Mouse (Mus musculus): ENCODE data around the gene Hpgd. TPM values are rescaled to one million over a fixed set of nuclear protein-coding genes. Genes with fewer than 3 reads are reported as not detected.
"Not testable (repeated sequence)": the region's sequence is repeated elsewhere in the genome, so short reads cannot be mapped to it uniquely, and the experiment has no call there.

The Hpgd gene
- 7.6 and 10.6 TPM in 2 replicates for polyA plus RNA-seq (2012; rRNA removed)

DNA sequence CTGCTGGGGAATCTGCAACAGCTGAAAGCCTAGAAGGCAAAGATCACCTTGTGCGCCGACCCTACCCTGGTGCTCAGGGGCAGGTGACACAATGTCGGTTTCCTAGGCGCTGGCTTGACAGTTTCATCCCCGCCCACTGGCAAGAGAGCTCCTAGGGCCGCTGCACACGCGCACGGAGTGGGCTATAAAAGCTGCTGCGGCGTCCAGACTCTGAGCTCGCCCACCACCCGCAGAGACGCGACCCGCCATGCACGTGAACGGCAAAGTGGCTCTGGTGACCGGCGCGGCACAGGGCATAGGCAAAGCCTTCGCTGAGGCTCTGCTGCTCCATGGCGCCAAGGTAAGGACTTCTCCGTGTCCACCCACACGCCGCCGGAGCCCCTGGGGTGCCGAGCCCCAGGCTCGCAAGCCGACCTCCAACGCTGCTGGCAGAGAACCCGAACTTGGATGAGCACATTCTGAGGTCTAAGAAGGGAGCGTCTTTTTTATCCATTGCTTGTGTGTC, at the start of gene Hpgd:
Gene Hpgd (plus strand): TSS at position 213 of the 505 bp plus-strand sequence.
- TF ChIP-seq CTCF (IDR thresholded peaks at IDR 0.05; ENCODE audit: extremely low read depth, insufficient read depth, low read length) (no peak), POLR2A (IDR thresholded peaks at IDR 0.05; ENCODE audit: extremely low read depth, insufficient read depth, low read length) (no peak)
- Histone ChIP-seq H3K4me3 (ENCODE audit: insufficient read depth, low read length) (peak within 1 kb of the TSS; percentile 40), H3K27ac (ENCODE audit: insufficient read depth, low read length) (no peak within 1 kb of the TSS), H3K4me1 (ENCODE audit: control insufficient read depth, insufficient read depth, low read length) (peaks cover 3% of the 10 kb centered on the region; the same call in 1 of the 2 replicates)

DNA sequence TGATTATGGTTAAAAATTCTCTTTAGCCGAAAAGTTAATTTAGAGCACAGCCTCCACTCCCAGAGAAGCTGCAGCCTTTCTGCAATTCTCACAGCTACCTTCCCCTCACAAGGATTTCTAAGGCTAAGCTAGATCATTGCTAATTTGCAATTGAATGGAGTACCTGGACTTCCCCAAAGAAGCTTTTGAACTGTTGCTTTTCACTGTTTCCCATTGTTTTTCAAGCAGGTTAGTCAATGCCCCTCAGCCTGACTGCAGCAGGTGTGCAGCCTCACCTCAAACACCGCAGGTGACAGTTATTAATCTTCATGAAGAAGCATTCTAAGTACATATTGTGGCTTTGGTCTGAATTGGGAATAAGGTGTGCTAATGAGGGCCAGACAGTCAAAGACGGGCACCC, 42.7 kb upstream of the Hpgd start:
- not testable (repeated sequence) for H3K27ac ChIP-seq (ENCODE audit: insufficient read depth, low read length); H3K4me3 ChIP-seq (ENCODE audit: insufficient read depth, low read length); H3K4me1 ChIP-seq (ENCODE audit: control insufficient read depth, insufficient read depth, low read length)

DNA sequence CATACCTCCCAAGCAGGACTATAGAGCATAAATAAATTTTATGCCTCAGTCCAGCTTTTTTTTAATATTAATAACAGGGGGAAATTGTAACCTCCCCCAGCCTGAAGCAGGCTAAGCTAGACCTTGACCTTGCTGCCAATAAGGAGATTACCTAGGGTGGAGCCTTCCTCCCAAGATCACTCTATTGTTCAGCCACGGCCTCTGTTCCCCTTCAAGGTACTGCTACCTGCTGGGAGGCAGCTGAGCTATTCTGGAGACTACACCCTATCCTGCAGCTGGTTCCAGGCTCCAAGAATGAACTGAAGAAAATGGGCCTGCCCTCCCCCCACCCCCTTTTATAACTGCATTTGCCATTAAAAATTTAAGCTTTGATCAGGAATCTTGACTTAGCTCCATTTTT, 42.1 kb upstream of the Hpgd start:
- Histone ChIP-seq H3K4me1 (ENCODE audit: control insufficient read depth, insufficient read depth, low read length) (no peaks in the 10 kb centered on the region), H3K27ac (ENCODE audit: insufficient read depth, low read length) (no peak overlapping the region), H3K4me3 (ENCODE audit: insufficient read depth, low read length) (no peak overlapping the region)
- no peak for TF ChIP-seq POLR2A (IDR thresholded peaks at IDR 0.05; ENCODE audit: extremely low read depth, insufficient read depth, low read length)
- TF ChIP-seq CTCF (IDR thresholded peaks at IDR 0.05; ENCODE audit: extremely low read depth, insufficient read depth, low read length) = no peak

DNA sequence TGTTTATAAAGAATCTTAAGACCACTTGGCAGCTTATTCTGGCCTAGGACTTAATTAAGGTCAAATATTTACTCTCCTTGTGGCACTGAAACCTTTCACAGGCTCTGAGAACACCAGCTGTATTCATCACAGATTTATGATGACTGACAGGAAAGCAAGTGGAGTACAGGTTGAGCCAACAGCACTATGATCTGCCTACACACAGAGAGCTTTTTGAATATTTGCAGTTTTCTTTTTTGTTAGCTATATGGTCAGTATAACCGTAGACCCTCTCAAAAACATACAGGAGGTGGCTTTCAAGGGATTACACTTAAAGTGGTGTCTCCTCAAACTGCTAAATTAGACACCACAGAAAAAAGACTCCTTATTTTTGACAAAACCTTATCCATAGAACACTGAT, 33.2 kb upstream of the Hpgd start:
- no peak overlapping the region for H3K27ac ChIP-seq (ENCODE audit: insufficient read depth, low read length)
- no peak overlapping the region for H3K4me3 ChIP-seq (ENCODE audit: insufficient read depth, low read length)
- no peaks in the 10 kb centered on the region for H3K4me1 ChIP-seq (ENCODE audit: control insufficient read depth, insufficient read depth, low read length)
- no peak for TF ChIP-seq CTCF (IDR thresholded peaks at IDR 0.05; ENCODE audit: extremely low read depth, insufficient read depth, low read length)
- no peak for TF ChIP-seq POLR2A (IDR thresholded peaks at IDR 0.05; ENCODE audit: extremely low read depth, insufficient read depth, low read length)

DNA sequence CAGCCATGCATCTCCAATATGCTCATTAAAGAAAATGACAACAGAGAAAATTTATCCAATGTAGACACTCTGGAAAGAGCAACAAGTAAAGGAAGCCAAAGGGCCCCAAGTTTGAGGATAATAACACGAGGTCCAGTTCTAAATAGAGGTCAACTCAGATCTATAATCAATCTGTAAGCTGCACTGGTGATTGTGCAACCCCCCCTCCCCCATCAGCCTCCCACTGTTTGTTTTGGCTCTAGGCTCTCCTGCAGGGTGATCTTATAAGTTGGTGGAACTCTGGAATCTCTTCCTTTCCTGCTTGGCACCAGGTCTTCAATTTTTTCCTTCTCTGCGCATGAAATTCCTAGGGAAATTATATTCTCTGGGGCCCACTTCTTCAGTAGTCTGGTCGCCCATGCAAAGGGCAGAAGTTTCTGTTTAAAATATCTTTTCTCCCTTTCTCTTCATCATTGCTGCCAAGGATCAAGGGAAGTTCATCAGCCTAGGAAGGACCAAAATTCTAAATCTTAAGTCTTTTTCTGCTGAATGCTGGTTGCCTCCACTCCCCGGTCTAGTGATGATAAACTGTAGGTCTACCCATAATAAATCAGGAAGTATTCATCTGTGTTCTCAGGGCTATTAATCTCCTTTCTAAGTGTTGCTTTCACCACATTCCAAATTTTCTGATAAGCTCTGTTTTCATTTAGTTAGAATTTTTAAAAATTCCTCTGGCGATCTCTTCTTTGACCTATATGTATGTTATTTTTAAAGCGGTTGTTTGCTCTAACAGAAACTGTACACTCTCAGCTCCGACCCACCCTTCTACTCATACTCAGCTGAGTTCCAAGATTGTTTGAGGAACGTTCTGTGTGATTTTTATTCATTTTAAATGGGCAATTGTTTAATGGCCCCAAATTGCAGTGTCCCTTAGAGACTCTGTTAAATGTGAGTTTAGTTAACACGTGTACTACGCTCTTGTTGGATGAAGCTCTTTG, 24.4 kb upstream of the Hpgd start:
- no peak overlapping the region for H3K4me3 ChIP-seq (ENCODE audit: insufficient read depth, low read length)
- no peak for TF ChIP-seq POLR2A (IDR thresholded peaks at IDR 0.05; ENCODE audit: extremely low read depth, insufficient read depth, low read length)
- TF ChIP-seq CTCF (IDR thresholded peaks at IDR 0.05; ENCODE audit: extremely low read depth, insufficient read depth, low read length) = no peak
- H3K27ac ChIP-seq (ENCODE audit: insufficient read depth, low read length) = no peak overlapping the region
- H3K4me1 ChIP-seq (ENCODE audit: control insufficient read depth, insufficient read depth, low read length) = no peaks in the 10 kb centered on the region

DNA sequence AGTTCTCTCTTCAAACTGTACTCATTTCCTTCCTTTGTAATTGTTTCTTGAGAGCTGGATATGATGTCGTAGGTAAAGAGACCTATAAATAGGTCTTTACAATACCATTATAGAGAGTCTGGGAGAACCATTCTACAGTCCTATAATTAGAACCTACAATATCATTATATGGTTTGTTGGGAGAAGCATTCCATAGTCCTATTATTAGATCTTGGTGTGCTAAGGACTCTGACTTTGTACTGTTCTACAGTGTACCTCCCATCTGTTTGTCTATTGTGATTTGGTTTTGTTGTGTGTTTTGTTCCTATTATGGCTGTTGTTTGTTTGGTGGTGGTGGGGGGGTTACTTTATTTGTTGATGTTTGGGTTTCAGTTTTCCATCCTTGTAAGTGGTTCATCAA, 21.5 kb upstream of the Hpgd start:
- Histone ChIP-seq H3K27ac (ENCODE audit: insufficient read depth, low read length) (no peak overlapping the region), H3K4me3 (ENCODE audit: insufficient read depth, low read length) (no peak overlapping the region), H3K4me1 (ENCODE audit: control insufficient read depth, insufficient read depth, low read length) (no peaks in the 10 kb centered on the region)
- no peak for TF ChIP-seq POLR2A (IDR thresholded peaks at IDR 0.05; ENCODE audit: extremely low read depth, insufficient read depth, low read length)
- no peak for TF ChIP-seq CTCF (IDR thresholded peaks at IDR 0.05; ENCODE audit: extremely low read depth, insufficient read depth, low read length)

DNA sequence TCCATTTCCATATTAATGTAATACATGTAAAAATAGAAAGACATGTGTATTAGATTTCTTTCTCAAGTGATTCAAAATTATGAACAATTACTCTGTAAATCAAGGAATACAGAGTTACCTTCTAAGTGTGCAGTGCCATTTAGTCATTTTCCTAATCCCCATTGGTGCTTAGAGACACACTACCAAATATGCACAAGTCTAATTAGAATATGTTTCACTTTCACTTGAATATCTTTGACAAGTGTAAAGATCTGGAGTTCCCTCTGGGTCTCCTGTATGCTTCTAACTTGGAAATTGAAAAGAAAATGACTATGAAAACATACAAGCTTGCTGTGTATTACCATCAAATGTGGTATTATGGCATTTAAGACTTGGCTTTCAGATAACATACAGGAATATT, 19.1 kb upstream of the Hpgd start:
- H3K4me3 ChIP-seq (ENCODE audit: insufficient read depth, low read length) = no peak overlapping the region
- no peaks in the 10 kb centered on the region for H3K4me1 ChIP-seq (ENCODE audit: control insufficient read depth, insufficient read depth, low read length)
- no peak overlapping the region for H3K27ac ChIP-seq (ENCODE audit: insufficient read depth, low read length)
- TF ChIP-seq POLR2A (IDR thresholded peaks at IDR 0.05; ENCODE audit: extremely low read depth, insufficient read depth, low read length) (no peak), CTCF (IDR thresholded peaks at IDR 0.05; ENCODE audit: extremely low read depth, insufficient read depth, low read length) (no peak)

DNA sequence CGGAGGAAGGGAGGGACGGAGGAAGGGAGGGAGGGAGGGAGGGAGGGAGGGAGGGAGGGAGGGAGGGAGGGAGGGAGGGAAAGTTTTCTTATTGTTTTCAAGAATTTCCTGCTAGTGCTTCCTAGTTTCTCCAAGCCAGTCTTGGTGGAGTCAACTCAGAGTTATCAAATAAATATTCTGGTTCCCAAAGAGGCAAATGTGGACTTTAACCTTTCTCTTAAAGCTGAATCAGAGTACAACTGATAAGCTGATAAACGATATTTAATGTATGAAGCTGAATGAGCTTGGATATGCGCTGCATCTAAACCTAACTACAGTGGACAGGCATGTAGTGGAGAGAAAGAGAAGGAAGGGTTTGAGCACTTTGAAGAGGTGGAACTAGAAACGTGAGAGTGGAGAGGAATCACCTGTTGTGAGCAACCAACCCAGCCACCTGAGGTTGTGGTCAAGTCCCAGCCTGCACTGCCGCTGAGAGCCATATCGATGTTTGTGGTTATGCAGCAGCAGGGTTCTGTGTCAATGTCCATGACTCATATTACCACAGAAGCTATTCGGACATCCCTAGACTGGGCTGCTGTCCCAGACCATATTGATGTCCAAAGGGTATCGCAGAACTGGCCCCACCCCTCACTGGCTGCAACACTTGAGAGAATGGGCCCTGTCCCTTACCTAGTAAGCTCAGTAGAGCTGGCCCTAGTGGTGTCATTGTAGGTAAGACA, 16.4 kb upstream of the Hpgd start:
- Histone ChIP-seq H3K27ac (ENCODE audit: insufficient read depth, low read length) (no peak overlapping the region), H3K4me3 (ENCODE audit: insufficient read depth, low read length) (no peak overlapping the region), H3K4me1 (ENCODE audit: control insufficient read depth, insufficient read depth, low read length) (no peaks in the 10 kb centered on the region)
- TF ChIP-seq CTCF (IDR thresholded peaks at IDR 0.05; ENCODE audit: extremely low read depth, insufficient read depth, low read length) (no peak), POLR2A (IDR thresholded peaks at IDR 0.05; ENCODE audit: extremely low read depth, insufficient read depth, low read length) (no peak)

DNA sequence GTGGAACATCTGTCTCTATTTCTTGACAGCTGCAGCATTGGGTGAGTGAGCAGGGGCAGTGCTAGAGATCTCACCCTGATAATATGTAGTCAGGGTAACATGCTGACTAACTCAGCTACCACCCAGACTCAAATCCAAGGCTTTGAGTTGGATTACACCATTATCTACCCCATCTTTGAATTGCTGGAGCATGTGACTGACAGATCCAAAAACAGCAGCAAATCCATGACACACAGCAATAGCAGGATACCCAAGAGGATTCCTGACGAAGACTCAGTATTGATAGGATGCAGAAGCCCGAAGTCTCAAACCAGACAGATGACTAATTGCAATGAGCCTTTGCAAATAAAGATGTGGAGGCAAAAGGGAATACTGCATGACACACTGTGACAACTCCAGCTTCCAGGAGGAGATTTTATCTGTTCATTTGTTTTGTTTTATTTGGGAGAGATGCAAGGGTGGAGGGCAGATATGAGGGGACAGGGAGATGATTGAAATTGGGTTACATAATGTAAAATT, 15.8 kb upstream of the Hpgd start:
- H3K4me3 ChIP-seq (ENCODE audit: insufficient read depth, low read length) = no peak overlapping the region
- H3K27ac ChIP-seq (ENCODE audit: insufficient read depth, low read length) = no peak overlapping the region
- no peak for TF ChIP-seq POLR2A (IDR thresholded peaks at IDR 0.05; ENCODE audit: extremely low read depth, insufficient read depth, low read length)
- TF ChIP-seq CTCF (IDR thresholded peaks at IDR 0.05; ENCODE audit: extremely low read depth, insufficient read depth, low read length) = no peak
- H3K4me1 ChIP-seq (ENCODE audit: control insufficient read depth, insufficient read depth, low read length) = no peaks in the 10 kb centered on the region

All from cortical plate, adult 2 months (tissue).